Mouse (Mus musculus): Measurements from ENCODE around the gene D10Jhu81e. TPM values are rescaled to one million over a fixed set of nuclear protein-coding genes. Genes with fewer than 3 reads are reported as not detected.
"Not testable (repeated sequence)": the region's sequence is repeated elsewhere in the genome, so short reads cannot be mapped to it uniquely, and the experiment has no call there.

D10Jhu81e gene
- polyA plus RNA-seq, 1 experiment, result 73.6 TPM

GRCm38 (mm10) chr10:78127931-78128330 is 41.7 kb downstream of the D10Jhu81e start:
- H3ac ChIP-seq (ENCODE audit: control insufficient read depth, insufficient read length), result no peak overlapping the region
- no peaks in the 10 kb centered on the region for H3K36me3 ChIP-seq (ENCODE audit: control insufficient read depth, insufficient read depth)
- no peak overlapping the region for H3K4me3 ChIP-seq
- no peaks in the 10 kb centered on the region for H3K79me2 ChIP-seq (ENCODE audit: control insufficient read depth, insufficient read depth)
- H3K4me2 ChIP-seq (ENCODE audit: low read depth), result no peak overlapping the region
- TF ChIP-seq MYOG (IDR thresholded peaks at IDR 0.05; ENCODE audit: control insufficient read depth in 1 of 3, insufficient read depth in 1 of 3, insufficient read length in 2 of 3, low read depth in 2 of 3), result no peak
- no peak for TF ChIP-seq POLR2AphosphoS2 (IDR thresholded peaks at IDR 0.05; ENCODE audit: insufficient read length, low read depth)
- no peak for TF ChIP-seq REST (IDR thresholded peaks at IDR 0.05; ENCODE audit: insufficient read depth, insufficient read length)
- no peak for TF ChIP-seq E2F4 (IDR thresholded peaks at IDR 0.05; ENCODE audit: insufficient read depth)
- no peak for TF ChIP-seq CEBPB (IDR thresholded peaks at IDR 0.05; ENCODE audit: insufficient read depth, poor library complexity, severe bottlenecking)
- no peak for TF ChIP-seq MAX (IDR thresholded peaks at IDR 0.05; ENCODE audit: low read depth)
- TF ChIP-seq USF1 (IDR thresholded peaks at IDR 0.05; ENCODE audit: low read depth), result no peak
- TF ChIP-seq TCF3 (IDR thresholded peaks at IDR 0.05; ENCODE audit: insufficient read length, low read depth), result no peak
- no peak for TF ChIP-seq MYOD1 (IDR thresholded peaks at IDR 0.05; ENCODE audit: control insufficient read depth in 1 of 3, insufficient read length in 2 of 3, low read depth in 2 of 3)
- no peak for TF ChIP-seq POLR2A (IDR thresholded peaks at IDR 0.05; ENCODE audit: insufficient read length, low read depth)
- TF ChIP-seq TCF12 (IDR thresholded peaks at IDR 0.05; ENCODE audit: insufficient read depth, poor library complexity, severe bottlenecking), result no peak
- TF ChIP-seq SRF (IDR thresholded peaks at IDR 0.05; ENCODE audit: control insufficient read depth, insufficient read length, low read depth), result no peak
- peaks cover 13% of the 10 kb centered on the region for H3K27me3 ChIP-seq (ENCODE audit: control insufficient read depth, insufficient read depth, insufficient read length)

- Histone ChIP-seq H3K27me3 (ENCODE audit: control insufficient read depth, insufficient read depth, insufficient read length) (peaks cover 13% of the 10 kb centered on the region), H3K79me2 (ENCODE audit: control insufficient read depth, insufficient read depth) (no peaks in the 10 kb centered on the region), H3K4me3 (no peak overlapping the region), H3ac (ENCODE audit: control insufficient read depth, insufficient read length) (no peak overlapping the region), H3K4me2 (ENCODE audit: low read depth) (no peak overlapping the region), H3K36me3 (ENCODE audit: control insufficient read depth, insufficient read depth) (no peaks in the 10 kb centered on the region)
- TF ChIP-seq REST (IDR thresholded peaks at IDR 0.05; ENCODE audit: insufficient read depth, insufficient read length), result no peak
- TF ChIP-seq MAX (IDR thresholded peaks at IDR 0.05; ENCODE audit: low read depth), result no peak
- TF ChIP-seq E2F4 (IDR thresholded peaks at IDR 0.05; ENCODE audit: insufficient read depth), result no peak
- no peak for TF ChIP-seq MYOD1 (IDR thresholded peaks at IDR 0.05; ENCODE audit: control insufficient read depth in 1 of 3, insufficient read length in 2 of 3, low read depth in 2 of 3)
- no peak for TF ChIP-seq TCF3 (IDR thresholded peaks at IDR 0.05; ENCODE audit: insufficient read length, low read depth)
- no peak for TF ChIP-seq POLR2AphosphoS2 (IDR thresholded peaks at IDR 0.05; ENCODE audit: insufficient read length, low read depth)
- no peak for TF ChIP-seq USF1 (IDR thresholded peaks at IDR 0.05; ENCODE audit: low read depth)
- no peak for TF ChIP-seq CEBPB (IDR thresholded peaks at IDR 0.05; ENCODE audit: insufficient read depth, poor library complexity, severe bottlenecking)
- no peak for TF ChIP-seq TCF12 (IDR thresholded peaks at IDR 0.05; ENCODE audit: insufficient read depth, poor library complexity, severe bottlenecking)
- TF ChIP-seq MYOG (IDR thresholded peaks at IDR 0.05; ENCODE audit: control insufficient read depth in 1 of 3, insufficient read depth in 1 of 3, insufficient read length in 2 of 3, low read depth in 2 of 3), result no peak
- TF ChIP-seq SRF (IDR thresholded peaks at IDR 0.05; ENCODE audit: control insufficient read depth, insufficient read length, low read depth), result no peak
- no peak for TF ChIP-seq POLR2A (IDR thresholded peaks at IDR 0.05; ENCODE audit: insufficient read length, low read depth)
These were observed 42.3 kb downstream of the D10Jhu81e start for GRCm38 (mm10) chr10:78127046-78127870.

GRCm38 (mm10) chr10:78126311-78126710 is 43.3 kb downstream of the D10Jhu81e start:
- Histone ChIP-seq H3K4me3 (no peak overlapping the region), H3K79me2 (ENCODE audit: control insufficient read depth, insufficient read depth) (no peaks in the 10 kb centered on the region), H3K4me2 (ENCODE audit: low read depth) (no peak overlapping the region), H3K27me3 (ENCODE audit: control insufficient read depth, insufficient read depth, insufficient read length) (peaks cover 13% of the 10 kb centered on the region), H3K36me3 (ENCODE audit: control insufficient read depth, insufficient read depth) (no peaks in the 10 kb centered on the region), H3ac (ENCODE audit: control insufficient read depth, insufficient read length) (no peak overlapping the region)
- TF ChIP-seq USF1 (IDR thresholded peaks at IDR 0.05; ENCODE audit: low read depth) (no peak), POLR2AphosphoS2 (IDR thresholded peaks at IDR 0.05; ENCODE audit: insufficient read length, low read depth) (no peak), MAX (IDR thresholded peaks at IDR 0.05; ENCODE audit: low read depth) (no peak), E2F4 (IDR thresholded peaks at IDR 0.05; ENCODE audit: insufficient read depth) (no peak)

- peaks cover 16% of the 10 kb centered on the region for H3K27me3 ChIP-seq (ENCODE audit: control insufficient read depth, insufficient read depth, insufficient read length)
- not testable (repeated sequence) for H3ac ChIP-seq (ENCODE audit: control insufficient read depth, insufficient read length); H3K79me2 ChIP-seq (ENCODE audit: control insufficient read depth, insufficient read depth); H3K36me3 ChIP-seq (ENCODE audit: control insufficient read depth, insufficient read depth); H3K4me3 ChIP-seq; H3K4me2 ChIP-seq (ENCODE audit: low read depth)
These were observed 44.5 kb downstream of the D10Jhu81e start for GRCm38 (mm10) chr10:78125061-78125460.

- H3K27me3 ChIP-seq (ENCODE audit: control insufficient read depth, insufficient read depth, insufficient read length), result peaks cover 15% of the 10 kb centered on the region
- not testable (repeated sequence) for H3K4me2 ChIP-seq (ENCODE audit: low read depth); H3K79me2 ChIP-seq (ENCODE audit: control insufficient read depth, insufficient read depth); H3K36me3 ChIP-seq (ENCODE audit: control insufficient read depth, insufficient read depth); H3K4me3 ChIP-seq; H3ac ChIP-seq (ENCODE audit: control insufficient read depth, insufficient read length)
These were observed 45.4 kb downstream of the D10Jhu81e start for GRCm38 (mm10) chr10:78124137-78124536.
